Mouse (Mus musculus): Measurements from ENCODE around the gene Kremen2. TPM values are rescaled to one million over a fixed set of nuclear protein-coding genes. Genes with fewer than 3 reads are reported as not detected.
"Not testable (repeated sequence)": the region's sequence is repeated elsewhere in the genome, so short reads cannot be mapped to it uniquely, and the experiment has no call there.

The Kremen2 gene
- polyA plus RNA-seq, 1 experiment, result not detected

- H3K4me1 ChIP-seq (ENCODE audit: control insufficient read depth, insufficient read depth, low read length), result peaks cover 3% of the 10 kb centered on the region; the same call in 1 of the 2 replicates
- no peak for TF ChIP-seq POLR2A (IDR thresholded peaks at IDR 0.05; ENCODE audit: borderline replicate concordance, low read depth, low read length)
- no peak for TF ChIP-seq CTCF (IDR thresholded peaks at IDR 0.05; ENCODE audit: low read depth, low read length)
- H3K4me3 ChIP-seq (ENCODE audit: insufficient read depth, low read length), result no peak overlapping the region
- no peak overlapping the region for H3K27ac ChIP-seq (ENCODE audit: insufficient read depth, low read depth, low read length)
These were observed 37.7 kb upstream of the Kremen2 start for GRCm38 (mm10) chr17:23783352-23783751.

GRCm38 (mm10) chr17:23778447-23778846 is 32.8 kb upstream of the Kremen2 start:
- Histone ChIP-seq H3K4me1 (ENCODE audit: control insufficient read depth, insufficient read depth, low read length) (peaks cover 15% of the 10 kb centered on the region), H3K4me3 (ENCODE audit: insufficient read depth, low read length) (no peak overlapping the region), H3K27ac (ENCODE audit: insufficient read depth, low read depth, low read length) (no peak overlapping the region)
- no peak for TF ChIP-seq POLR2A (IDR thresholded peaks at IDR 0.05; ENCODE audit: borderline replicate concordance, low read depth, low read length)
- TF ChIP-seq CTCF (IDR thresholded peaks at IDR 0.05; ENCODE audit: low read depth, low read length), result no peak

GRCm38 (mm10) chr17:23777141-23777540 is 31.5 kb upstream of the Kremen2 start:
- Histone ChIP-seq H3K27ac (ENCODE audit: insufficient read depth, low read depth, low read length) (no peak overlapping the region), H3K4me1 (ENCODE audit: control insufficient read depth, insufficient read depth, low read length) (peaks cover 16% of the 10 kb centered on the region), H3K4me3 (ENCODE audit: insufficient read depth, low read length) (no peak overlapping the region)
- TF ChIP-seq POLR2A (IDR thresholded peaks at IDR 0.05; ENCODE audit: borderline replicate concordance, low read depth, low read length) (no peak), CTCF (IDR thresholded peaks at IDR 0.05; ENCODE audit: low read depth, low read length) (no peak)

GRCm38 (mm10) chr17:23776216-23776615 is 30.6 kb upstream of the Kremen2 start:
- H3K4me3 ChIP-seq (ENCODE audit: insufficient read depth, low read length), result no peak overlapping the region
- peaks cover 17% of the 10 kb centered on the region for H3K4me1 ChIP-seq (ENCODE audit: control insufficient read depth, insufficient read depth, low read length)
- TF ChIP-seq POLR2A (IDR thresholded peaks at IDR 0.05; ENCODE audit: borderline replicate concordance, low read depth, low read length), result no peak
- TF ChIP-seq CTCF (IDR thresholded peaks at IDR 0.05; ENCODE audit: low read depth, low read length), result no peak
- no peak overlapping the region for H3K27ac ChIP-seq (ENCODE audit: insufficient read depth, low read depth, low read length)

GRCm38 (mm10) chr17:23774090-23774489 is 28.5 kb upstream of the Kremen2 start:
- TF ChIP-seq POLR2A (IDR thresholded peaks at IDR 0.05; ENCODE audit: borderline replicate concordance, low read depth, low read length), result no peak
- TF ChIP-seq CTCF (IDR thresholded peaks at IDR 0.05; ENCODE audit: low read depth, low read length), result peak; percentile 60
- H3K4me1 ChIP-seq (ENCODE audit: control insufficient read depth, insufficient read depth, low read length), result peaks cover 17% of the 10 kb centered on the region
- no peak overlapping the region for H3K27ac ChIP-seq (ENCODE audit: insufficient read depth, low read depth, low read length)
- H3K4me3 ChIP-seq (ENCODE audit: insufficient read depth, low read length), result no peak overlapping the region

- TF ChIP-seq CTCF (IDR thresholded peaks at IDR 0.05; ENCODE audit: low read depth, low read length), result no peak
- TF ChIP-seq POLR2A (IDR thresholded peaks at IDR 0.05; ENCODE audit: borderline replicate concordance, low read depth, low read length), result no peak
- Histone ChIP-seq H3K27ac (ENCODE audit: insufficient read depth, low read depth, low read length) (no peak overlapping the region), H3K4me3 (ENCODE audit: insufficient read depth, low read length) (no peak overlapping the region), H3K4me1 (ENCODE audit: control insufficient read depth, insufficient read depth, low read length) (peaks cover 17% of the 10 kb centered on the region)
These were observed 28.0 kb upstream of the Kremen2 start for GRCm38 (mm10) chr17:23773676-23774075.

GRCm38 (mm10) chr17:23772219-23772556 is 26.6 kb upstream of the Kremen2 start:
- peaks cover 13% of the 10 kb centered on the region for H3K4me1 ChIP-seq (ENCODE audit: control insufficient read depth, insufficient read depth, low read length)
- not testable (repeated sequence) for H3K27ac ChIP-seq (ENCODE audit: insufficient read depth, low read depth, low read length); H3K4me3 ChIP-seq (ENCODE audit: insufficient read depth, low read length)

- Histone ChIP-seq H3K4me3 (ENCODE audit: insufficient read depth, low read length) (peak within 1 kb of the TSS; percentile 73), H3K4me1 (ENCODE audit: control insufficient read depth, insufficient read depth, low read length) (peaks cover 7% of the 10 kb centered on the region), H3K27ac (ENCODE audit: insufficient read depth, low read depth, low read length) (no peak within 1 kb of the TSS)
- TF ChIP-seq CTCF (IDR thresholded peaks at IDR 0.05; ENCODE audit: low read depth, low read length) (no peak), POLR2A (IDR thresholded peaks at IDR 0.05; ENCODE audit: borderline replicate concordance, low read depth, low read length) (peak; percentile 44; the same call in 1 of the 2 replicates)
These were observed 25.9 kb upstream of the Kremen2 start, which contains the start of gene Flywch1 for GRCm38 (mm10) chr17:23771284-23772218. Gene Flywch1 (minus strand): TSS chr17:23771602.

GRCm38 (mm10) chr17:23770896-23771283 is 25.3 kb upstream of the Kremen2 start:
- TF ChIP-seq CTCF (IDR thresholded peaks at IDR 0.05; ENCODE audit: low read depth, low read length), result no peak
- TF ChIP-seq POLR2A (IDR thresholded peaks at IDR 0.05; ENCODE audit: borderline replicate concordance, low read depth, low read length), result no peak
- Histone ChIP-seq H3K27ac (ENCODE audit: insufficient read depth, low read depth, low read length) (no peak overlapping the region), H3K4me3 (ENCODE audit: insufficient read depth, low read length) (peak overlapping the region; percentile 73), H3K4me1 (ENCODE audit: control insufficient read depth, insufficient read depth, low read length) (0 out of 2 replicates have a peak, but pooled peaks cover 4% of the 10 kb centered on the region)

GRCm38 (mm10) chr17:23770493-23770892 is 24.9 kb upstream of the Kremen2 start:
- no peak for TF ChIP-seq CTCF (IDR thresholded peaks at IDR 0.05; ENCODE audit: low read depth, low read length)
- no peak for TF ChIP-seq POLR2A (IDR thresholded peaks at IDR 0.05; ENCODE audit: borderline replicate concordance, low read depth, low read length)
- Histone ChIP-seq H3K4me1 (ENCODE audit: control insufficient read depth, insufficient read depth, low read length) (0 out of 2 replicates have a peak, but pooled peaks cover 4% of the 10 kb centered on the region), H3K27ac (ENCODE audit: insufficient read depth, low read depth, low read length) (no peak overlapping the region), H3K4me3 (ENCODE audit: insufficient read depth, low read length) (peak overlapping the region; percentile 73)
